Mouse (Mus musculus): Measurements from ENCODE around the gene Slc35b2. TPM values are rescaled to one million over a fixed set of nuclear protein-coding genes. Genes with fewer than 3 reads are reported as not detected.
A peak's percentile ranks its signal among the peaks of the same experiment; 100 is the strongest.

The Slc35b2 gene
- polyA plus RNA-seq, 1 experiment = 83.1 TPM

- H3K27ac ChIP-seq (ENCODE audit: insufficient read depth, low read depth, low read length) = no peak overlapping the region
- H3K4me1 ChIP-seq (ENCODE audit: control insufficient read depth, insufficient read depth, low read length) = 0 out of 2 replicates have a peak, but pooled peaks cover 2% of the 10 kb centered on the region
- TF ChIP-seq POLR2A (IDR thresholded peaks at IDR 0.05; ENCODE audit: borderline replicate concordance, low read depth, low read length) (no peak), CTCF (IDR thresholded peaks at IDR 0.05; ENCODE audit: low read depth, low read length) (no peak)
- H3K4me3 ChIP-seq (ENCODE audit: insufficient read depth, low read length) = no peak overlapping the region
These were observed 19.4 kb upstream of the Slc35b2 start for GRCm38 (mm10) chr17:45544001-45544872.

GRCm38 (mm10) chr17:45544873-45545277 lies 18.8 kb upstream of the Slc35b2 start:
- no peak overlapping the region for H3K27ac ChIP-seq (ENCODE audit: insufficient read depth, low read depth, low read length)
- H3K4me1 ChIP-seq (ENCODE audit: control insufficient read depth, insufficient read depth, low read length) = 0 out of 2 replicates have a peak, but pooled peaks cover 2% of the 10 kb centered on the region
- H3K4me3 ChIP-seq (ENCODE audit: insufficient read depth, low read length) = peak overlapping the region; percentile 21
- no peak for TF ChIP-seq CTCF (IDR thresholded peaks at IDR 0.05; ENCODE audit: low read depth, low read length)
- no peak for TF ChIP-seq POLR2A (IDR thresholded peaks at IDR 0.05; ENCODE audit: borderline replicate concordance, low read depth, low read length)

- TF ChIP-seq POLR2A (IDR thresholded peaks at IDR 0.05; ENCODE audit: borderline replicate concordance, low read depth, low read length) = no peak
- no peak for TF ChIP-seq CTCF (IDR thresholded peaks at IDR 0.05; ENCODE audit: low read depth, low read length)
- Histone ChIP-seq H3K4me3 (ENCODE audit: insufficient read depth, low read length) (peak overlapping the region; percentile 21), H3K4me1 (ENCODE audit: control insufficient read depth, insufficient read depth, low read length) (0 out of 2 replicates have a peak, but pooled peaks cover 2% of the 10 kb centered on the region), H3K27ac (ENCODE audit: insufficient read depth, low read depth, low read length) (no peak overlapping the region)
These were observed 18.3 kb upstream of the Slc35b2 start for GRCm38 (mm10) chr17:45545278-45545961.

- no peak overlapping the region for H3K4me3 ChIP-seq (ENCODE audit: insufficient read depth, low read length)
- TF ChIP-seq CTCF (IDR thresholded peaks at IDR 0.05; ENCODE audit: low read depth, low read length) (no peak), POLR2A (IDR thresholded peaks at IDR 0.05; ENCODE audit: borderline replicate concordance, low read depth, low read length) (no peak)
- no peak overlapping the region for H3K27ac ChIP-seq (ENCODE audit: insufficient read depth, low read depth, low read length)
- 0 out of 2 replicates have a peak, but pooled peaks cover 2% of the 10 kb centered on the region for H3K4me1 ChIP-seq (ENCODE audit: control insufficient read depth, insufficient read depth, low read length)
These were observed 16.7 kb upstream of the Slc35b2 start for GRCm38 (mm10) chr17:45546941-45547340.

- Histone ChIP-seq H3K27ac (ENCODE audit: insufficient read depth, low read depth, low read length) (no peak overlapping the region), H3K4me1 (ENCODE audit: control insufficient read depth, insufficient read depth, low read length) (0 out of 2 replicates have a peak, but pooled peaks cover 2% of the 10 kb centered on the region), H3K4me3 (ENCODE audit: insufficient read depth, low read length) (no peak overlapping the region)
- TF ChIP-seq CTCF (IDR thresholded peaks at IDR 0.05; ENCODE audit: low read depth, low read length) (no peak), POLR2A (IDR thresholded peaks at IDR 0.05; ENCODE audit: borderline replicate concordance, low read depth, low read length) (no peak)
These were observed 16.0 kb upstream of the Slc35b2 start for GRCm38 (mm10) chr17:45547461-45548190.

- H3K4me1 ChIP-seq (ENCODE audit: control insufficient read depth, insufficient read depth, low read length) = 0 out of 2 replicates have a peak, but pooled peaks cover 2% of the 10 kb centered on the region
- H3K27ac ChIP-seq (ENCODE audit: insufficient read depth, low read depth, low read length) = no peak overlapping the region
- TF ChIP-seq POLR2A (IDR thresholded peaks at IDR 0.05; ENCODE audit: borderline replicate concordance, low read depth, low read length) = no peak
- no peak for TF ChIP-seq CTCF (IDR thresholded peaks at IDR 0.05; ENCODE audit: low read depth, low read length)
- 0 out of 2 replicates have a peak overlapping the region, but pooled peaks have one; percentile 4 for H3K4me3 ChIP-seq (ENCODE audit: insufficient read depth, low read length)
These were observed 14.8 kb upstream of the Slc35b2 start for GRCm38 (mm10) chr17:45548541-45549512.

GRCm38 (mm10) chr17:45549617-45550181 lies 14.0 kb upstream of the Slc35b2 start, which contains the start of gene Tmem151b:
TSS of gene Tmem151b (minus strand) at chr17:45549677.
- TF ChIP-seq POLR2A (IDR thresholded peaks at IDR 0.05; ENCODE audit: borderline replicate concordance, low read depth, low read length) = no peak
- TF ChIP-seq CTCF (IDR thresholded peaks at IDR 0.05; ENCODE audit: low read depth, low read length) = no peak
- H3K4me3 ChIP-seq (ENCODE audit: insufficient read depth, low read length) = 0 out of 2 replicates have a peak within 1 kb of the TSS, but pooled peaks have one; percentile 4
- H3K27ac ChIP-seq (ENCODE audit: insufficient read depth, low read depth, low read length) = no peak within 1 kb of the TSS
- peaks cover 9% of the 10 kb centered on the region for H3K4me1 ChIP-seq (ENCODE audit: control insufficient read depth, insufficient read depth, low read length)

- H3K4me1 ChIP-seq (ENCODE audit: control insufficient read depth, insufficient read depth, low read length) = peaks cover 14% of the 10 kb centered on the region
- H3K4me3 ChIP-seq (ENCODE audit: insufficient read depth, low read length) = no peak overlapping the region
- TF ChIP-seq CTCF (IDR thresholded peaks at IDR 0.05; ENCODE audit: low read depth, low read length) (no peak), POLR2A (IDR thresholded peaks at IDR 0.05; ENCODE audit: borderline replicate concordance, low read depth, low read length) (no peak)
- H3K27ac ChIP-seq (ENCODE audit: insufficient read depth, low read depth, low read length) = no peak overlapping the region
These were observed 13.4 kb upstream of the Slc35b2 start for GRCm38 (mm10) chr17:45550253-45550652.

Data from bone marrow macrophage, adult 2 months (primary cell).